Mouse (Mus musculus) common myeloid progenitor, adult 5-6 weeks (primary cell): ENCODE results near the gene Vmn1r184. TPM values are rescaled to one million over a fixed set of nuclear protein-coding genes. Genes with fewer than 3 reads are reported as not detected.
"Not testable (repeated sequence)": the region's sequence is repeated elsewhere in the genome, so short reads cannot be mapped to it uniquely, and the experiment has no call there.

Experiments
- ATAC-seq: replicated peaks from 2 replicates; pipeline ENCODE4 v1.8.0; 2016; ENCODE audit warnings: low read depth, mild to moderate bottlenecking, moderate TSS enrichment, inconsistent platforms; ENCODE audit not compliant: poor library complexity, severe bottlenecking
- total RNA-seq: library from RNA; stranded (forward); fragments of 200-1000, 187-1606 nt; gene quantifications from 2 replicates; pipeline ENCODE4 v1.2.3, GENCODE M21; 2017

The Vmn1r184 gene
- not detected in 2 replicates for total RNA-seq

DNA sequence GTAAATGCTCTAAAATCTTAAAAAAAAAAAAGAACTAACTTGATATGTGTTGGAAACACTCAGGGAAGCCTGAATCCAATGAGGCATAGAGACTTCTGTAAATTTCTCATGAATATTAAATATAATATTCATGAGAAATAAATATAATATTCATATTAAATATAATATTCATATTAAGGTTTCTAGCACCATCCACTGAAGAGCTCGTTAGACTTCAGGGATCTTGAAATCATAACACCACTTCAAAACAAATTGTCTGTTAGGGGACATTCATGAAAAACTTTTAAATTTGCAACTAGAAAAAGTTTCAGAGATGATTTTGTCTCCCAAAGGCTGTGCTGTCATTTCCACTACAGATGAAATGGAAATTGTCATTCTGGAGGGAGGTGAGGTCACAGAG is at the start of gene Vmn1r184:
Vmn1r184 (plus strand) TSS at position 301 of the 400 bp plus-strand sequence.
- not testable (repeated sequence) for ATAC-seq

DNA sequence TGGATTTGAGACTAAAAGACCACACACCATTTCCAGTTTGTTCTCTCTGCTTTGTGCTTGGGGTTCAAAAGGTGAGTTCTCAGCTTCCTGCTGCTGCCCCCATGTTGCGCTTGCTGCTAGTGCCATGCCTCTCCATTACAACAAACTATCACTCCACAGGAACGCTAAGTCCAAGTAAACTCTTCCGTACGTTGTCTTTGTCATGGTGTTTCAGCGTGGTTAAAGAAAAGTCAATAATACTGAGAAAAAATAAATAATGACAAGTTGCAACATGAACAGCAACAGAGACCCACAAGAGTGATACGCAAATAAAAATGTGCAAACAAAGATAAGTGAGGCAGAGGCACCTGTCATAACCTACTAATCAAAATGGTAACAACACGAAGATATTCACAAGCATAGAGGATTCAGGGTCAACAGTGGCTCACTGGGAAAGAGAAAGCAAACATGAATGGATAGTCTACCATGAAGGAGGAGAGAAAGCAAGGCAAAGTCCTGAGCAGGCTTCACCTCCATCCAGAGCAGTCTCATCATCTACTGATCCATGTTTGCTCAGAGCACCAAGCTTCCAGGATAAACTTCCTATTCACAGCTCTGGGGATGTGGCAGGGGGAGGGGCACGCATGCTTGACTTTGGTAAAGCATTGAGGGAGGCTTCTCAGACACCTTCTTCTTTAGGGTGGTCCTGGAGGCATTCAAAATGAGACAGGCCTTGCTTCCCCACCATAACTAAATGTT is 43.5 kb downstream of the Vmn1r184 start:
- not testable (repeated sequence) for ATAC-seq

DNA sequence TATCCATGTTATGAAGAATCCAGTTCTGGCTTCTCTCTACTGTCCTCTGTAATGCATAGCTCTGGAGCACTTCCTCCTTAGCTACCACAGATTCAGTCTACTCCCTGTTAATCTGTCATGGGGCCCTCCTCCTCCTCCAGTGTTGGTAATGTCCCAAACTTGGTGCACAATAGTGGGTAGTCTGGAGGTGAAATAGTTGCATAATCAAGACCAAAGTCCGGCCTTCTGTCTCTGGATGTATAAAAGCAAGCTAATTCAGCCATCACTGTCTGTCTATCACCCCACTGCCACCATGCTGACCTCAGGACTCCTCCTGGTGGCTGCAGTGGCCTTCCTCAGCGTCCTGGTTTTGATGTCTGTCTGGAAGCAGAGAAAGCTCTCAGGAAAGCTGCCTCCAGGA is 46.8 kb downstream of the Vmn1r184 start, which contains the start of gene Cyp2a4:
Cyp2a4 (plus strand) TSS at position 244 of the 400 bp plus-strand sequence.
- not testable (repeated sequence) for ATAC-seq

DNA sequence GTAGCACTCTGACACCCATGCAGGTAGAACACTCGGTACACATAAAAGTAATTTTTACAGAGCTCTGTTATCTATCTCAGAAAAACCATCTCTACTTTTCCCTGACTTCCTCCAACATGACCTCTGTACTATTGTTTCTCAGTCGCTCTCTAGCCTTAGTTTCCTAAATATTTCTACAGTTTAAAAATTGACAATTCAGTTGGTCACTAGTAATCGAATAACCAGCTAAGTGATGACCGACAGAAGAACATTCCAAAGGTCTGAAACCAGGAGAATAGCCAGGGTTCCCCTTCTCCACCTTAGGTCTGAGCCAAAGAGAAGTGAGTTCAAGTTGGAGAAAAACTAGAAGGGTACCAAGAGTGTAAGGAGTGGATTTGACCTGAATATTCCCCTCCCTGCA is 51.7 kb downstream of the Vmn1r184 start:
- not testable (repeated sequence) for ATAC-seq

DNA sequence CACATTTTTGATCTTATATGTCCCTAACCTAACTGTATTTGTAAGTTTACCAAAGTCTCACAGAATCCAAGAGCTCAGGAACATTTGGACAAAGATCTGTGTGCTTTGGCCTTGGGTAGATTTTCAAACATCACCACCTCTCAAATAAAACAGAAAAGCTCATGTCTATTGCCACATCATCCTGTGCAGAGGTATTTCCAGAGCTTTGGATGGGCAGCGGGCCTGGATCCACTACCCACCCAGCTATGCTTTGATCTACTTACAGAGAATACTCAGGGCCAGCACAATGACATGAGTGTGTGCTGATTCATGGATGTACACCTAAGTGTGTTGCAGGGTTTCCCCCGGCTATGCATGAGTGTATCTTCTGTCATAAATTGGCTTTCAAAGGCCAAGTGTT is 55.1 kb downstream of the Vmn1r184 start:
- ATAC-seq, result not testable (repeated sequence)

DNA sequence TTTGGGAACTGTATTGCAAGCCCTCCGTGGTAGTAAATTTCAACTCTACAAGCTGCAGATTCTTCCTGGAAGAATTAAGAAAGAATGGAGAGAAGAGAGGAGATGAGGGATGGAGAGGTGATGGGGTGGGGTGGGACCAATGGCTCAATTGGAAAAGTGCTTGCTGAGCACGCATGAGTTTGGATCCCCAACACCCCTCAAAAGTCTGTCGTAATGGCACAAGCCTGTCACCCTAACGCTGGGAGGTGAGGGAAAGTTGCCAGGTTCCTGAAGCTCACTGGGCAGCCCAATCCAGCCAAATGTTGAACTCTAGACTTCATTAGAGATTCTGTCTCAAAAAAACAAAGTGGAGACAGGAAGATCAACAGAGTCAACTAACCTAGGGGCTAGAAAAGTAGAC is 55.7 kb downstream of the Vmn1r184 start:
- ATAC-seq, result not testable (repeated sequence)

Other genes with a start within 250 kb of the Vmn1r184 start
- gene Cyp2b13, start 198.8 kb upstream of the Vmn1r184 start, total RNA-seq, result not detected in 2 replicates
- not detected in 2 replicates for gene Cyp2b9, start 86.9 kb upstream of the Vmn1r184 start, total RNA-seq
- not detected in 2 replicates for gene Cyp2a4, start 46.8 kb downstream of the Vmn1r184 start, total RNA-seq
- not detected in 2 replicates for gene Nlrp9c, start 143.4 kb downstream of the Vmn1r184 start, total RNA-seq
- gene Nlrp4a, start 174.8 kb downstream of the Vmn1r184 start, total RNA-seq, result not detected in 2 replicates